Mouse (Mus musculus) spleen, adult 2 months (tissue): ENCODE measurements around the gene Cenph.

Source experiments
- CTCF ChIP-seq: fragments of 200-500 bp; IDR thresholded peaks from 2 replicates; pipeline ENCODE4 v1.5.1; 2011; ENCODE audit warnings: mild to moderate bottlenecking, inconsistent platforms; ENCODE audit not compliant: insufficient read depth, insufficient read length, insufficient replicate concordance; ENCODE audit errors: extremely low read depth
- POLR2A ChIP-seq: fragments of 200-500 bp; IDR thresholded peaks from 2 replicates; pipeline ENCODE4 v1.6.1; 2011; ENCODE audit warnings: low read depth, low read length, inconsistent platforms

GRCm38 (mm10) chr13:100774704-100775103 lies 995 bp downstream of the Cenph start:
- TF ChIP-seq CTCF (no peak), POLR2A (no peak)
